ENCODE assay signal across 29 mouse cellular contexts in genomic region chr2:154609050-154609767, GRCm38 (mm10). TPM values are rescaled to one million over a fixed set of nuclear protein-coding genes. Genes with fewer than 3 reads are reported as not detected.
DNase-seq lines count a peak whose midpoint lies in the region; ATAC-seq lines count a peak whose summit lies in the region.
"Had no signal": no experiment of that assay in that cellular context is flagged by ENCODE, and none has a peak within 500 bp of the region (broad histone marks: within the 10 kb centered on the region; RNA-seq: fewer than 3 reads in every experiment).

No protein-coding gene starts in this region.

- ATAC-seq in CD4-positive, CD25-positive, alpha-beta regulatory T cell, adult 4 months, result no peak
- ATAC-seq: activated CD4-positive, CD25-positive, alpha-beta regulatory T cell, adult 4 months; forebrain, embryonic 14.5 days; forebrain, postnatal 0 days; hindbrain, postnatal 0 days had no signal

- DNase-seq in CD4-positive, CD25-positive, alpha-beta regulatory T cell, adult 2 months (ENCODE audit: low read depth, low spot score), result peak; percentile 30
- DNase-seq in 416B (ENCODE audit: low read depth) (peak; percentile 24), ZHBTc4 (ENCODE audit: low read depth, low spot score) (peak; percentile 50)
- DNase-seq in induced T-regulatory cell, adult 2 months (ENCODE audit: low read depth), result peak; percentile 34
- DNase-seq in right cerebral cortex, postnatal 25 days, result no peak
- no peak for DNase-seq in c-Kit-positive CD71-positive TER-119-positive erythroid progenitor cells, embryonic 14.5 days (ENCODE audit: low spot score)
- no peak for DNase-seq in urinary bladder, postnatal 10 days (ENCODE audit: low spot score)
- DNase-seq: adrenal gland, adult 8-10 months; adrenal gland, postnatal 25 days; B cell, adult 2 months; cerebellum, adult 18-20 months; cerebellum, adult 9-10 months; cerebellum, postnatal 14 days; forebrain, postnatal 0 days; gastrocnemius, adult 2 months; gastrocnemius, postnatal 14 days; heart, adult 18-20 months; heart, postnatal 10 days; heart, postnatal 36 days had no signal

RNA-seq across cellular contexts. Expression of gene Zfp341, which starts 3.9 kb away (rescaled TPM):
- under 1 TPM; 0.39 to 0.93 TPM for polyA plus RNA-seq in CD4-positive, CD25-positive, alpha-beta regulatory T cell, adult 4 months (2017; shearing (Covaris generic))

RNA-seq across cellular contexts. Expression of gene 4930519P11Rik, which starts 4.0 kb away (rescaled TPM):
- polyA plus RNA-seq in CD4-positive, CD25-positive, alpha-beta regulatory T cell, adult 4 months (2017; shearing (Covaris generic)), result not detected
- polyA plus RNA-seq: activated CD4-positive, CD25-positive, alpha-beta regulatory T cell, adult 4 months; embryonic facial prominence, embryonic 11.5 days; embryonic facial prominence, embryonic 14.5 days; forebrain, embryonic 11.5 days; forebrain, postnatal 0 days; heart, embryonic 15.5 days; hindbrain, embryonic 10.5 days; intestine, embryonic 14.5 days had no signal

RNA-seq across cellular contexts. Expression of gene Pxmp4, which starts 5.7 kb away (rescaled TPM):
- polyA plus RNA-seq in CD4-positive, CD25-positive, alpha-beta regulatory T cell, adult 4 months (2017; shearing (Covaris generic)), result 10 to 100 TPM; 15.4 to 20.9 TPM

RNA-seq across cellular contexts. Expression of gene E2f1, which starts 39.5 kb away (rescaled TPM):
- 1 to 10 TPM in 1 of 2 experiments, under 1 TPM in 1; 0.42 to 1.5 TPM for polyA plus RNA-seq in CD4-positive, CD25-positive, alpha-beta regulatory T cell, adult 4 months (2017; shearing (Covaris generic))

RNA-seq across cellular contexts. Expression of gene Chmp4b, which starts 42.3 kb away (rescaled TPM):
- polyA plus RNA-seq in CD4-positive, CD25-positive, alpha-beta regulatory T cell, adult 4 months (2017; shearing (Covaris generic)), result 1 to 10 TPM; 2.4 to 6.2 TPM

Comparison
In these comparisons a context has a peak if more than half of its experiments do, and no peak if none do; other contexts are left out.
1. DNase-seq: peak in CD4-positive, CD25-positive, alpha-beta regulatory T cell, adult 2 months (single experiment), 416B (single experiment), ZHBTc4 (single experiment) and induced T-regulatory cell, adult 2 months (single experiment); none in right cerebral cortex, postnatal 25 days (single experiment), c-Kit-positive CD71-positive TER-119-positive erythroid progenitor cells, embryonic 14.5 days (single experiment) and urinary bladder, postnatal 10 days (single experiment).